Mouse (Mus musculus) left cerebral cortex, postnatal 36 days (tissue): ENCODE measurements around the gene Shank2. TPM values are rescaled to one million over a fixed set of nuclear protein-coding genes. Genes with fewer than 3 reads are reported as not detected.
A peak's percentile ranks its signal among the peaks of the same experiment; 100 is the strongest.

Experiments
- DNase-seq, 2 experiments: peaks; one replicate each; pipeline ENCODE4 v3.0.0; 2021 to 2022; ENCODE audit warnings: low spot score in 2 of 2, mixed read lengths in 1 of 2
- intact Hi-C: fragments of 180-260 bp; cut with DNase I; formaldehyde crosslinking; loops from one replicate; pipeline ENCODE4 v1.15.1; 2025
- total RNA-seq, 2 experiments: library from RNA; stranded (reverse); gene quantifications; 2 replicates each; pipeline ENCODE4 v1.2.3; 2021

Gene Shank2
- total RNA-seq, 2 experiments from 2014 or later, result 133 to 174 TPM

- no peak for DNase-seq
- intact Hi-C loops, result no loop called here
Measured at GRCm38 (mm10) chr7:144202017-144202682, 200.4 kb downstream of the Shank2 start.

DNA sequence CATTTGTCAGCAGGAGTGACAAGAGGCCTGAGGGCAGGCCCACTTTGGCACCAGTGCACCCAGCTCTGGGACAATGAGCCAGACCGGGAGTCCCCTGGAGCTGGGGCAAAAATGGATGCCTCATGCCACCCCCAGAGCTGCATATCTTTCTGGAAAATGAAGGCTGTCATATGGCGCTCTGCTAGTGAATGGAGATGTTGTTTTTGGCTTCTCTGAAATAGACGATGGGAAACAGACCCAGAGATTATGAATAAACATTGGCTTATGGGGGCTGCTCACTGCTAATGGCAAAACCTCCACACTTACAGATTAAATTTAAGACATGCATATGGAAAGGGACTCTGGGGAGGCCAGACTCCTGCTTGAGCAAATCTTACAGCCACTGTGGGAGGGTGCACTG lies 202.6 kb downstream of the Shank2 start:
- DNase-seq, result peak in 1 of 2 experiments; percentile 19
- intact Hi-C loops, result no loop called here

DNA sequence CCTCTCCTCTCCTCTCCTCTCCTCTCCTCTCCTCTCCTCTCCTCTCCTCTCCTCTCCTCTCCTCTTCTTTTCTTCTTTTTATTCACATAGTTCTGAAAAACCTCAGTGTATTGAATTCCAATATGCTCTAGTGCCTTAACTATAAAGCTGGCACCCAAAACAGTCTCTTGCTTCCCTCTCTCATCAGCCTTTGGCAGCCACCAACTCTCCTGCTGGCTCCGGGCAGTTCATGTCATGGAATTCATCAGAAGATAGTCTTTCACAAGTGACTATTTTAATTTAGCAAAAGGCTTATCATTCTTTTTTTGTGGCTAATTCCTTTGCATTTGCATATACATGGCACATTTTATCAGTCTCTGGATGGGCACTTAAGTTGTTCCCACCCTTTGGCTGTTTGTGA lies 203.4 kb downstream of the Shank2 start:
- intact Hi-C loops, result no loop called here
- DNase-seq, result no peak

- intact Hi-C loops, result no loop called here
- DNase-seq, result peak; percentile 32 to 64
Measured at GRCm38 (mm10) chr7:144205837-144206236, 204.1 kb downstream of the Shank2 start.

DNA sequence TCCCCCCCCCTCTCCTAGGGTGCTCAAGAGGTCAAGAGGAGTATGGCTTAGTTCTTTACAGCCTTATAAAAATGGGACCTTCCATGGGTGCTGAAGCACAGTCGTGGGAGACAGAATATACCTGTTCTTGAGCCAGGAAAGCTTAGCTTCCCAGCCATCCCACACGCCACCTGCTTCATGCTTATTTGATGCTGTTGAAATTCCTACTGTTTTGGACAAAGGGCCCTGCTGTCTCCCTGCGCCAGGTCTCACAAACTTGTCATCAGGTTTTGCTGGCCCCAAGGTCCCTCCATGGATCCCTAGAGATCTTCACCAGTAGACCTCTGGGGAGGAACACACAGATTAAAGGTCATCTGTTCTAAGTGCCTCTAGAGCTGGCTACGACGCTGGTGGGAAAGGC lies 204.5 kb downstream of the Shank2 start:
- DNase-seq, result peak; percentile 62 to 67
- intact Hi-C loops, result no loop called here

GRCm38 (mm10) chr7:144207100-144207499 lies 205.4 kb downstream of the Shank2 start:
- peak in 1 of 2 experiments; percentile 33 for DNase-seq
- intact Hi-C loops, result no loop called here

GRCm38 (mm10) chr7:144207849-144208248 lies 206.1 kb downstream of the Shank2 start:
- intact Hi-C loops, result no loop called here
- DNase-seq, result peak; percentile 67 to 69

DNA sequence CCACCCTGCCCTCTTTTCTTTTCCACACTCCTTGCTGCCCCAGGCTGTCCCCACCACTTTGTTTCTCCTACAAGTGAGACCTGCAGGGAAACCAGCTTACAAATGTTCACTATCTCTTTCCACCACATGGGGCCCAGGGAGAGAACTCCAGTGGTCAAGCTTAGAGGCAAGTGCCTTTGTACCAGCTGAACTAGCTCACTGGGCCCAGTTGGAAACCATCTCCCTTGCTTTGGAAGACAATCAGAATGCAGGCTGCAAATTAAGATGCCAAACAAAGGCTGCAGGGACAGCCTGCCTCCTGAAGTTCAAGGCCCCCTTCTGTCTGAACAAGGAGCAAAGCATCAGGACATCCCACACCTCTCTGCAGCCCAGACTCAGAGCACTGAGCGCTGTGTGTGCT lies 206.9 kb downstream of the Shank2 start:
- intact Hi-C loops, result no loop called here
- no peak for DNase-seq

- DNase-seq, result peak in 1 of 2 experiments; percentile 15
- intact Hi-C loops, result no loop called here
Measured at GRCm38 (mm10) chr7:144210526-144210925, 208.8 kb downstream of the Shank2 start.

- no peak for DNase-seq
- intact Hi-C loops, result no loop called here
Measured at GRCm38 (mm10) chr7:144212694-144213093, 211.0 kb downstream of the Shank2 start.

GRCm38 (mm10) chr7:144217192-144217591 lies 215.5 kb downstream of the Shank2 start:
- intact Hi-C loops, result loop anchor here (1.0 kb wide), 1 partner anchor 208 kb away; no protein-coding TSS in a partner anchor
- DNase-seq, result peak; percentile 66 to 74

DNA sequence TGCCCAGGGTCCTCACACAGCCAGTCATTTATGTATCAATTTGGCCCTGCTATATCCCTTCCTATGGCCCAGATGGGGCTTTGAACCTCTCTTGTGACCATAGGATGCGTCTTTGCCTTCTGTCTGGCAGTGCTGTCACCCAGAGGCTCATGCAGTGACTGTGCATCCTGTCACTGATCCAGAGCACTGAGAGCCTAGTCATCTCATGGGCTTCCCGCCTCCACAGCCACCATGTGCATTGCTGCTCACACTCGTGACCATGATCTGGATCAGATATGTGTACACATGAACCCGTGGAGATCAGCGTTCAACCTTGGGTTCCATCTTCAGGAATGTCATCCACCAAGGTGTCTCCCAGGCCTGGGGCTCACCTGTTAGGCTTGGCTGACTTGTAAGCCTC lies 227.0 kb downstream of the Shank2 start:
- intact Hi-C loops, result loop anchor here (5.0 kb wide), 1 partner anchor 49 kb away; no protein-coding TSS in a partner anchor
- no peak for DNase-seq

DNA sequence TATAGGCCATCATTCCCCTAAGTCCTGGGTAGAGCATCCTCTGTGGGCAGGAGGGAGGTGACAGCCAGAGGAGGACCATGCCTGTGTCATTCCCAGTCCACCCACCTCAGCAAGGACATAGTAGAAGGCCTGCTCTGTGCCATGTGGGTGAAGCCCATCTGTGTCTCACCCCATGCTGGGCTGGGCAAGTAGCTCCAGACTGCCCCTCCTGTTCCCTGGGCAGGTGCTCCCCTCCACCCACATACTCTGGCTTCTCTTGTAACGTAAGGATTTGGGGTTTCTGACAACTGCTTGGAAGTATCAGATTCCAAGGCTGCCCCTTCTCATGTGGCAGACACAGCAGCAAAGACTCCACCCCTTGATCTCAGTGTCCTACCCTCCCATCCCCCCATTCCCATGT lies 227.7 kb downstream of the Shank2 start:
- intact Hi-C loops, result loop anchor here (5.0 kb wide), 1 partner anchor 48 kb away; no protein-coding TSS in a partner anchor
- no peak for DNase-seq

GRCm38 (mm10) chr7:144232132-144232706 lies 230.5 kb downstream of the Shank2 start:
- intact Hi-C loops, result no loop called here
- no peak for DNase-seq

- intact Hi-C loops, result no loop called here
- no peak for DNase-seq
Measured at GRCm38 (mm10) chr7:144233479-144233878, 231.8 kb downstream of the Shank2 start.

- intact Hi-C loops, result loop anchor here (5.0 kb wide), 1 partner anchor 183 kb away; no protein-coding TSS in a partner anchor
- DNase-seq, result no peak
Measured at GRCm38 (mm10) chr7:144234783-144235182, 233.1 kb downstream of the Shank2 start.

DNA sequence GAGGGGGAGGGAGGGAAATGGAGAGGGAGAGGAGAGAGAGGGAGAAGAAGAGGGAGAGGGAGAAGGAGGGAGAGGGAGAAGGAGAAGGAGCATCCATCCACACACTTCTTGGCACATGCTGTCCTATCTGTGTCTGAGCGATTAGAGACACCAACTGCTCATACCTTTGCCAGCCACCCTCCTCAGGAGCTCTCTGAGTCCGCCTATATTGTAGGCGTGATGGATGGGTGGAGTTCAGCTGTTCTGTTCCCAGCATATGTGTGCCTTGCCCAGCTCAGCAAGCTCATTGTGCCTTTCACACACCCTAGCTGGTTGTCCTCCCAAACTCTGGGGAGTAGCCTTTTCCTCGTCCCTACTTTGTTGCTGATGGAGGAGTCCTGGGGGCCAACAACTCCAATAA lies 233.8 kb downstream of the Shank2 start:
- peak in 1 of 2 experiments; percentile 55 for DNase-seq
- intact Hi-C loops, result loop anchor here (5.0 kb wide), 1 partner anchor 182 kb away; no protein-coding TSS in a partner anchor

GRCm38 (mm10) chr7:144236802-144237201 lies 235.1 kb downstream of the Shank2 start:
- intact Hi-C loops, result loop anchor here (5.0 kb wide), 1 partner anchor 180 kb away; no protein-coding TSS in a partner anchor
- peak; percentile 50 to 63 for DNase-seq

GRCm38 (mm10) chr7:144238409-144238808 lies 236.7 kb downstream of the Shank2 start:
- intact Hi-C loops, result loop anchor here (5.0 kb wide), 1 partner anchor 179 kb away; no protein-coding TSS in a partner anchor
- DNase-seq, result peak; percentile 48 to 57

- DNase-seq, result no peak
- intact Hi-C loops, result loop anchor here (1.0 to 5.0 kb wide), 2 partner anchors 46 to 178 kb away; no protein-coding TSS in a partner anchor
Measured at GRCm38 (mm10) chr7:144238992-144239391, 237.3 kb downstream of the Shank2 start.
